Mouse (Mus musculus) heart, embryonic 14.5 days (tissue): ENCODE measurements around the gene Col12a1. TPM values are rescaled to one million over a fixed set of nuclear protein-coding genes. Genes with fewer than 3 reads are reported as not detected.

Experiments
- ATAC-seq: fragments of 200-750 bp; cut with Nextera tagmentation; 2 replicates; pipeline ENCODE4 v1.8.0; 2017; ENCODE audit warnings: low read depth, moderate TSS enrichment; ENCODE audit not compliant: insufficient number of reproducible peaks, insufficient read depth, low FRiP score
- H3K27ac ChIP-seq, 2 experiments: fragments of 200-500 bp in 1 of 2; fragments of 300-500 bp in 1 of 2; sonication (generic) in 1 of 2; replicated peaks in 1 of 2; 2 replicates each; pipeline ENCODE4 v1.5.1; 2012 to 2014; ENCODE audit warnings: low read depth in 2 of 2, low read length in 2 of 2, control low read depth in 1 of 2, mild to moderate bottlenecking in 1 of 2, mixed read lengths in 1 of 2; ENCODE audit not compliant: control insufficient read depth in 1 of 2, insufficient read depth in 1 of 2
- H3K27me3 ChIP-seq: fragments of 300-500 bp; sonication (generic); 2 replicates; pipeline ENCODE4 v1.6.1; 2014; ENCODE audit warnings: mild to moderate bottlenecking, low read length, control low read depth; ENCODE audit not compliant: control insufficient read depth, insufficient read depth
- H3K36me3 ChIP-seq: fragments of 300-500 bp; sonication (generic); 2 replicates; pipeline ENCODE4 v1.6.1; 2014; ENCODE audit warnings: mild to moderate bottlenecking, control low read depth, low read length, mixed read lengths; ENCODE audit not compliant: control insufficient read depth, insufficient read depth
- H3K4me1 ChIP-seq, 2 experiments: fragments of 200-500 bp in 1 of 2; fragments of 300-500 bp in 1 of 2; sonication (generic) in 1 of 2; 2 replicates each; pipeline ENCODE4 v1.6.1; 2012 to 2014; ENCODE audit warnings: low read length in 2 of 2, control low read depth in 1 of 2, mixed read lengths in 1 of 2; ENCODE audit not compliant: control insufficient read depth in 2 of 2, insufficient read depth in 2 of 2
- H3K4me2 ChIP-seq: fragments of 300-500 bp; sonication (generic); 2 replicates; pipeline ENCODE4 v1.6.1; 2014; ENCODE audit warnings: mild to moderate bottlenecking, low read length
- H3K4me3 ChIP-seq, 2 experiments: fragments of 200-500 bp in 1 of 2; fragments of 300-500 bp in 1 of 2; sonication (generic) in 1 of 2; 2 replicates each; pipeline ENCODE4 v1.5.1; 2012 to 2014; ENCODE audit warnings: low read length in 2 of 2, mild to moderate bottlenecking in 2 of 2, control low read depth in 1 of 2, low read depth in 1 of 2, moderate library complexity in 1 of 2; ENCODE audit not compliant: control insufficient read depth in 1 of 2, insufficient read depth in 1 of 2
- H3K9ac ChIP-seq: fragments of 300-500 bp; sonication (generic); 2 replicates; pipeline ENCODE4 v1.6.1; 2014; ENCODE audit warnings: mild to moderate bottlenecking, low read length
- H3K9me3 ChIP-seq: fragments of 300-500 bp; sonication (generic); 2 replicates; pipeline ENCODE4 v1.6.1; 2016; ENCODE audit warnings: low read length, control low read depth; ENCODE audit not compliant: control insufficient read depth
- WGBS: fragments of 180-500 bp; shearing (Covaris S2); extraction: QIAGEN DNeasy Blood & Tissue Kit; methylation state at CpG from one replicate; pipeline ENCODE4 v1.1.7; 2014; 5-methylcytosine and 5-hydroxymethylcytosine counted together
- polyA plus RNA-seq: library from polyadenylated mRNA; unstranded; fragments of >200 nt; fragmentation: Nextera tagmentation; extraction: Ambion mirVana; gene quantifications from 2 replicates; pipeline ENCODE4 v1.2.1, GENCODE M21; 2014

The Col12a1 gene
- polyA plus RNA-seq, 1 experiment from 2014 or later: 18.4 TPM

DNA sequence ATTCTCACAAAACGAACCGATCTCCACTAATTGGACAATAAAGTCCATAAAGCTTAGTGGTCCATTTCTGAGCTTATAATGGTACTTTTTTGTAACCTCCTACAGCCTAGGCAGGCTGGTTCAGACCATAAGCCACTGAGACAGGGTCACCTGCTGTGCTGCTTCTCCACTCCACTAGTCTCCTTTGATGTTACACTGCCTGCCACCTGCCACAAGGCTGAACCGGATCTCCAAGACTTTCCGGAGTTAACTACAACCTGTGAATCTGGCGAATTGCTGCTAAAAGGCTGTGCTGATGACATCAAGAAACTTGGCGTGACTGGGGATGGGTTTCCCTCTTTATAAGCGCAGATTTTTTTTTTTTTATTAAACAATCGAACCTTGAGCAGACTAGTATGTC, 33.2 kb upstream of the Col12a1 start:
- no peaks in the 10 kb centered on the region for H3K4me1 ChIP-seq
- no peak for ATAC-seq
- WGBS: 86% methylated on average over 8 of the region's 8 CpGs
- no peak overlapping the region for H3K4me3 ChIP-seq
- no peak overlapping the region for H3K27ac ChIP-seq
- no peak overlapping the region for H3K4me2 ChIP-seq
- H3K9me3 ChIP-seq: no peaks in the 10 kb centered on the region
- H3K9ac ChIP-seq: no peak overlapping the region
- peaks cover 56% of the 10 kb centered on the region for H3K36me3 ChIP-seq
- no peaks in the 10 kb centered on the region for H3K27me3 ChIP-seq

- H3K4me1 ChIP-seq: no peaks in the 10 kb centered on the region
- no peaks in the 10 kb centered on the region for H3K9me3 ChIP-seq
- H3K36me3 ChIP-seq: peaks cover 45% of the 10 kb centered on the region
- H3K27me3 ChIP-seq: no peaks in the 10 kb centered on the region
- 50% methylated on average over 7 of the region's 7 CpGs for WGBS
- H3K4me2 ChIP-seq: no peak overlapping the region
- H3K27ac ChIP-seq: no peak overlapping the region
- H3K9ac ChIP-seq: no peak overlapping the region
- ATAC-seq: no peak
- no peak overlapping the region for H3K4me3 ChIP-seq
These were observed 32.1 kb upstream of the Col12a1 start for GRCm38 (mm10) chr9:79750709-79751108.

- Histone ChIP-seq H3K27me3 (no peaks in the 10 kb centered on the region), H3K4me3 (no peak overlapping the region), H3K36me3 (0 out of 2 replicates have a peak, but pooled peaks cover 5% of the 10 kb centered on the region), H3K9me3 (no peaks in the 10 kb centered on the region), H3K9ac (no peak overlapping the region), H3K4me2 (no peak overlapping the region), H3K4me1 (no peaks in the 10 kb centered on the region), H3K27ac (no peak overlapping the region)
- no peak; the same call in 1 of the 2 replicates for ATAC-seq
- WGBS: 75% methylated on average over 4 of the region's 4 CpGs
These were observed 26.4 kb upstream of the Col12a1 start for GRCm38 (mm10) chr9:79745036-79745435.

GRCm38 (mm10) chr9:79735608-79736007, 17.0 kb upstream of the Col12a1 start:
- Histone ChIP-seq H3K27me3 (no peaks in the 10 kb centered on the region), H3K27ac (no peak overlapping the region), H3K4me3 (no peak overlapping the region), H3K9ac (no peak overlapping the region), H3K9me3 (no peaks in the 10 kb centered on the region), H3K36me3 (no peaks in the 10 kb centered on the region), H3K4me1 (no peaks in the 10 kb centered on the region), H3K4me2 (no peak overlapping the region)
- WGBS: 79% methylated on average over 6 of the region's 6 CpGs
- no peak for ATAC-seq

- Histone ChIP-seq H3K27me3 (no peaks in the 10 kb centered on the region), H3K9me3 (no peaks in the 10 kb centered on the region), H3K36me3 (no peaks in the 10 kb centered on the region), H3K4me2 (no peak overlapping the region), H3K4me1 (no peaks in the 10 kb centered on the region), H3K4me3 (no peak overlapping the region), H3K9ac (no peak overlapping the region), H3K27ac (no peak overlapping the region)
- ATAC-seq: no peak
- 72% methylated on average over 5 of the region's 5 CpGs for WGBS
These were observed 11.7 kb upstream of the Col12a1 start for GRCm38 (mm10) chr9:79730301-79730700.

GRCm38 (mm10) chr9:79723090-79723489, 4.5 kb upstream of the Col12a1 start:
- no peaks in the 10 kb centered on the region for H3K36me3 ChIP-seq
- H3K4me1 ChIP-seq: peaks cover 4 to 6% of the 10 kb centered on the region in 2 experiments; a peak in 2 of 4 replicates
- no peak overlapping the region for H3K4me3 ChIP-seq
- no peak for ATAC-seq
- 28% methylated on average over 5 of the region's 5 CpGs for WGBS
- H3K9ac ChIP-seq: no peak overlapping the region
- no peak overlapping the region for H3K27ac ChIP-seq
- peaks cover 14% of the 10 kb centered on the region for H3K27me3 ChIP-seq
- peaks cover 4% of the 10 kb centered on the region; the same call in 1 of the 2 replicates for H3K9me3 ChIP-seq
- H3K4me2 ChIP-seq: no peak overlapping the region

DNA sequence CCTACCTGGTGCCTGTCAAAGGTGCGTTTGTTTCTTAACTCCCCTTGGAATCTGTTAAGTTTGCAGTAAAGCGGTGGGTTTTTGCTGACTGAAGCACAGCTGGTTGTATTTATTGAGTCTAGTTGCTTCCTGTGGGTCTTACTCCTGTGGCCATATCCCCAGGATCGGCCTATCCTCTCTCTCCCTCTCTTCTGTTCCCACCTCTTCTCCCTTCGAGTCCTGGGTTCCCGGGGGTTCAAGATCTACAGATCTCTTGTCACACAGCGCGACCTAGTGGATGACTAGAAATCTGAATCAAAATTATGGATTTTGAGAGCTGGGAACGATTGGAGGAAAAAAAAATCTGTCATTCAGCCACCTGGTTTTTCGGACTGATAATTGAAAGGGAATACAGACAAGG, 2.4 kb upstream of the Col12a1 start:
- peaks cover 4% of the 10 kb centered on the region; the same call in 1 of the 2 replicates for H3K9me3 ChIP-seq
- WGBS: 16% methylated on average over 9 of the region's 9 CpGs
- H3K36me3 ChIP-seq: no peaks in the 10 kb centered on the region
- H3K4me2 ChIP-seq: 0 out of 2 replicates have a peak overlapping the region, but pooled peaks have one; percentile 19
- no peak overlapping the region for H3K9ac ChIP-seq
- H3K4me1 ChIP-seq: peaks cover 9 to 17% of the 10 kb centered on the region in 2 experiments; a peak in 3 of 4 replicates
- H3K4me3 ChIP-seq: no peak overlapping the region
- H3K27me3 ChIP-seq: peaks cover 18% of the 10 kb centered on the region
- no peak overlapping the region for H3K27ac ChIP-seq
- ATAC-seq: no peak

- Histone ChIP-seq H3K27me3 (peaks cover 18% of the 10 kb centered on the region), H3K4me1 (peaks cover 13 to 24% of the 10 kb centered on the region in 2 experiments), H3K9ac (no peak overlapping the region), H3K27ac (no peak overlapping the region), H3K36me3 (no peaks in the 10 kb centered on the region), H3K9me3 (peaks cover 4% of the 10 kb centered on the region; the same call in 1 of the 2 replicates), H3K4me2 (no peak overlapping the region), H3K4me3 (no peak overlapping the region)
- WGBS: 55% methylated on average over 9 of the region's 9 CpGs
- ATAC-seq: no peak
These were observed 1.5 kb upstream of the Col12a1 start for GRCm38 (mm10) chr9:79720143-79720542.
